Mouse (Mus musculus): ENCODE results near the gene Syk.

The Syk gene

GRCm38 (mm10) chr13:52582878-52583661 lies at the start of gene Syk:
Syk (plus strand) TSS chr13:52583173.
- DNase-seq (ENCODE audit: low read depth), result no peak

GRCm38 (mm10) chr13:52533644-52534043 lies 49.3 kb upstream of the Syk start:
- DNase-seq (ENCODE audit: low read depth), result no peak

- no peak for DNase-seq (ENCODE audit: low read depth)
Observed at GRCm38 (mm10) chr13:52535542-52535941, 47.4 kb upstream of the Syk start.

- no peak for DNase-seq (ENCODE audit: low read depth)
Observed at GRCm38 (mm10) chr13:52537754-52538587, 45.0 kb upstream of the Syk start.

- DNase-seq (ENCODE audit: low read depth), result no peak
Observed at GRCm38 (mm10) chr13:52538588-52539116, 44.3 kb upstream of the Syk start.

- DNase-seq (ENCODE audit: low read depth), result no peak
Observed at GRCm38 (mm10) chr13:52539461-52539860, 43.5 kb upstream of the Syk start.

GRCm38 (mm10) chr13:52541385-52542035 lies 41.5 kb upstream of the Syk start:
- no peak for DNase-seq (ENCODE audit: low read depth)

- DNase-seq (ENCODE audit: low read depth), result no peak
Observed at GRCm38 (mm10) chr13:52542036-52542526, 40.9 kb upstream of the Syk start.

GRCm38 (mm10) chr13:52542636-52543035 lies 40.3 kb upstream of the Syk start:
- DNase-seq (ENCODE audit: low read depth), result no peak

- no peak for DNase-seq (ENCODE audit: low read depth)
Observed at GRCm38 (mm10) chr13:52546288-52546687, 36.7 kb upstream of the Syk start.

- no peak for DNase-seq (ENCODE audit: low read depth)
Observed at GRCm38 (mm10) chr13:52550690-52551193, 32.2 kb upstream of the Syk start.

- DNase-seq (ENCODE audit: low read depth), result no peak
Observed at GRCm38 (mm10) chr13:52551275-52551674, 31.7 kb upstream of the Syk start.

GRCm38 (mm10) chr13:52552822-52553477 lies 30.0 kb upstream of the Syk start:
- DNase-seq (ENCODE audit: low read depth), result no peak

GRCm38 (mm10) chr13:52554722-52555121 lies 28.3 kb upstream of the Syk start:
- DNase-seq (ENCODE audit: low read depth), result no peak

GRCm38 (mm10) chr13:52557421-52557820 lies 25.6 kb upstream of the Syk start:
- DNase-seq (ENCODE audit: low read depth), result no peak

GRCm38 (mm10) chr13:52561367-52562165 lies 21.4 kb upstream of the Syk start:
- DNase-seq (ENCODE audit: low read depth), result no peak

GRCm38 (mm10) chr13:52562166-52562571 lies 20.8 kb upstream of the Syk start:
- DNase-seq (ENCODE audit: low read depth), result peak; percentile 13

GRCm38 (mm10) chr13:52565103-52565739 lies 17.8 kb upstream of the Syk start:
- DNase-seq (ENCODE audit: low read depth), result no peak

GRCm38 (mm10) chr13:52566188-52566760 lies 16.7 kb upstream of the Syk start:
- DNase-seq (ENCODE audit: low read depth), result no peak

- no peak for DNase-seq (ENCODE audit: low read depth)
Observed at GRCm38 (mm10) chr13:52566777-52567176, 16.2 kb upstream of the Syk start.

Data from fibroblast of lung, adult 2 months (primary cell).